Mouse (Mus musculus): ENCODE results near the gene Ckap5.

- TF ChIP-seq CTCF (IDR thresholded peaks at IDR 0.05; ENCODE audit: extremely low read depth, insufficient read depth, insufficient read length, insufficient replicate concordance) (no peak), POLR2A (IDR thresholded peaks at IDR 0.05; ENCODE audit: low read depth, low read length) (no peak)
These were observed 138.2 kb downstream of the Ckap5 start for GRCm38 (mm10) chr2:91664780-91665179.

Measured in spleen, adult 2 months (tissue).